Mouse (Mus musculus): ENCODE results near the gene Gtf2i. TPM values are rescaled to one million over a fixed set of nuclear protein-coding genes. Genes with fewer than 3 reads are reported as not detected.

The Gtf2i gene
- total and polyA plus RNA-seq, 3 experiments = 28.4 to 60.9 (median 42.2) TPM

- TF ChIP-seq MEF2A (IDR thresholded peaks at IDR 0.05; ENCODE audit: borderline replicate concordance, low read depth, low read length) (peak; percentile 83), HCFC1 (IDR thresholded peaks at IDR 0.05; ENCODE audit: low read depth, low read length) (0 out of 2 replicates have a peak, but pooled peaks have one; percentile 31), MAX (IDR thresholded peaks at IDR 0.05; ENCODE audit: low read length) (peak; percentile 69), POLR2AphosphoS2 (IDR thresholded peaks at IDR 0.05; ENCODE audit: low read depth, low read length) (no peak), ZKSCAN1 (IDR thresholded peaks at IDR 0.05; ENCODE audit: borderline replicate concordance, low read depth, low read length) (no peak), ELF1 (IDR thresholded peaks at IDR 0.05; ENCODE audit: low read depth, low read length) (0 out of 2 replicates have a peak, but pooled peaks have one; percentile 44), RCOR1 (conservative IDR thresholded peaks at IDR 0.05; ENCODE audit: low read depth, low read length) (no peak), USF1 (IDR thresholded peaks at IDR 0.05; ENCODE audit: low read depth, low read length) (no peak), TBP (conservative IDR thresholded peaks at IDR 0.05; ENCODE audit: low read depth, low read length) (0 out of 2 replicates have a peak, but pooled peaks have one; percentile 45), POLR2A (IDR thresholded peaks at IDR 0.05; ENCODE audit: low read depth, low read length) (peak; percentile 28; the same call in 1 of the 2 replicates), SIN3A (IDR thresholded peaks at IDR 0.05; ENCODE audit: low read length) (peak; percentile 79), USF2 (conservative IDR thresholded peaks at IDR 0.05; ENCODE audit: low read depth, low read length) (no peak), BHLHE40 (IDR thresholded peaks at IDR 0.05; ENCODE audit: low read depth, low read length) (peak; percentile 70)
Measured at GRCm38 (mm10) chr5:134226946-134227345, 87.6 kb downstream of the Gtf2i start (continued).

DNA sequence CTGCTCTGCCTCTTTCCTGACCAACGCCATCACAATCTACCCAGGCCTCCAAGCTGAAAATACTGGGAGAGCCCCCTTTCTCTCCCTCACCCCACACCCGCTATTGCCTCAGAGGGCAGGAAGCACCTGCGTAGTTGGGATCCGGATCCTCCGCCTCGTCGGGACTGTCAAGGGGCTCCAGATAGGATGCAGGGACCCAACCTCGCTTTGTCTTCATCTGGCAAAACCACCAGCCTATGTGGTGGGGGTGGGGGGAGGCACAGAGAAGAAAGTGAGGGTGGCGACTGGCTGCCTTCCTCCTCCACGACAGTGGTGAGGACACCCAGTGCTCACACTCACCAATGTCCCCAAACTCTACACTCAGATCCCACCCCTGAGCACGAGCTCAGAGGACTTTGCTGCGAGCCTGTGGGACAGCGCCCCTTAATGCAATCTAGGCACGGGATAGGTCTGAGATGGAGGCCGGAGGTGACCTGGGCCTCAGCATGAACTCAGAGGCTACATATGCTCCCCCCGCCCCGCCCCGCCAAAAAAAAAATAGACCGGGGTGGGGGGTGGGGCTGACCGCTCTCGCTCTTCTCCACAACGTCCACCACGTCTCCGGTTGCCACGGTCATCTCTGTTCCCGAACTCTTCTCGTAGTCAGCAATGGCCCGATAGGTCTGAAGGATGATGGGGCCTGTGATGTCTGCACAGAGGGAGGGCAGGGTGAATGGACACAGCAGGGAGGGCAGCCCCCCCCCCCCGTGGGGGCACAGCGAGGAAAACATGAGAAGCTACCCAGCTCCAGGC lies 89.3 kb downstream of the Gtf2i start:
- dilution Hi-C loops (cut with MboI; ENCODE audit: extremely low pct_ligation_motif_present, extremely low pct_unique_long_range_greater_than_20kb, low sequenced_read_pairs) = no loop called here
- peak overlapping the region; percentile 9; the same call in 1 of the 2 replicates for H3K9ac ChIP-seq (ENCODE audit: insufficient read depth, low read depth)
- in situ Hi-C loops (cut with MboI; ENCODE audit: low pct_ligation_motif_present, low pct_unique_long_range_greater_than_20kb, low sequenced_read_pairs) = no loop called here
- H3K4me2 ChIP-seq (ENCODE audit: insufficient read depth, low read depth, poor library complexity, severe bottlenecking) = peak overlapping the region; percentile 18; the same call in 1 of the 2 replicates
- peaks cover 26% of the 10 kb centered on the region for H3K79me2 ChIP-seq (replicated peaks; ENCODE audit: control insufficient read depth, extremely low read depth, insufficient read depth, poor library complexity, severe bottlenecking)
- H3K4me1 ChIP-seq (ENCODE audit: control insufficient read depth in 1 of 2, insufficient read depth in 2 of 2) = peaks cover 15 to 44% of the 10 kb centered on the region in 2 experiments
- H3K4me3 ChIP-seq (replicated peaks in 1 of 3; ENCODE audit: low read depth in 2 of 3, low read length in 2 of 3, poor library complexity in 1 of 3) = peak overlapping the region; percentile 15 to 57 (median 42)
- DNase-seq (ENCODE audit: extremely low read depth) = no peak
- H3K27ac ChIP-seq (ENCODE audit: insufficient read depth, low read depth) = peak overlapping the region; percentile 44
- peaks cover 2% of the 10 kb centered on the region for H3K9me3 ChIP-seq (replicated peaks; ENCODE audit: low read length)
- H3K27me3 ChIP-seq (replicated peaks) = no peaks in the 10 kb centered on the region
- TF ChIP-seq ZMIZ1 (IDR thresholded peaks at IDR 0.05; ENCODE audit: low read depth, low read length) (no peak), POLR2A (IDR thresholded peaks at IDR 0.05; ENCODE audit: low read depth, low read length) (peak; percentile 44; the same call in 1 of the 2 replicates), ZNF384 (IDR thresholded peaks at IDR 0.05; ENCODE audit: low read depth, low read length) (peak; percentile 79)
- peaks cover 54 to 71% of the 10 kb centered on the region in 2 experiments for H3K36me3 ChIP-seq (replicated peaks in 1 of 2; ENCODE audit: control insufficient read depth in 1 of 2, insufficient read depth in 1 of 2, low read length in 1 of 2)

DNA sequence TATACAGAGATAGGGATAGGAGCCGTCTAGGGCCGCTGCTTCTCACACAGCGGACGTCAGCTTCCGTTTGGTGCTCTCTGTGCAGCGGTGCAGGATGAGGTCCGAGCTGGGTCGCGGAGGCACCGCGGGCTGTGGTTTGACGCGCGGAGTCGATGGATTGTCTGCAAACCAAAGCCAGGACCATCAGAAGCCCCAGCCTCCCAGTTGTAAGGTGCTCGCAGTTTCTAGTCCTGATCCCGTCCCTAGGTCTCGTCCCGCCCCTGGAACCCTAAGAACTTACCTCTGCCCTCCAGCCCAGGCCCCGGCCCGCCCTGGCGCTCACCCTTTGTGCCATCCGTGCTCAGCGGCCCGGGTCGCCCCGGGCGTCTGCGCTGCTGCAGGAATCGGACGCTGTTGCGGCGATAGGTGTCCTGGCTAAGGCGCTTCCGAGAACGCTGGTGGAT lies 92.8 kb downstream of the Gtf2i start:
- no peak overlapping the region for H3K27ac ChIP-seq (ENCODE audit: insufficient read depth, low read depth)
- DNase-seq (ENCODE audit: extremely low read depth) = no peak
- H3K4me3 ChIP-seq (replicated peaks in 1 of 3; ENCODE audit: low read depth in 2 of 3, low read length in 2 of 3, poor library complexity in 1 of 3) = no peak overlapping the region
- H3K27me3 ChIP-seq (replicated peaks) = no peaks in the 10 kb centered on the region
- no peak overlapping the region for H3K4me2 ChIP-seq (ENCODE audit: insufficient read depth, low read depth, poor library complexity, severe bottlenecking)
- H3K9ac ChIP-seq (ENCODE audit: insufficient read depth, low read depth) = no peak overlapping the region
- TF ChIP-seq MXI1 (IDR thresholded peaks at IDR 0.05; ENCODE audit: low read depth, low read length) = no peak
- TF ChIP-seq MEF2A (IDR thresholded peaks at IDR 0.05; ENCODE audit: borderline replicate concordance, low read depth, low read length) = no peak
- TF ChIP-seq USF2 (conservative IDR thresholded peaks at IDR 0.05; ENCODE audit: low read depth, low read length) = no peak
- TF ChIP-seq NRF1 (IDR thresholded peaks at IDR 0.05; ENCODE audit: low read depth, low read length) = no peak
- TF ChIP-seq MAX (IDR thresholded peaks at IDR 0.05; ENCODE audit: low read length) = no peak
- H3K4me1 ChIP-seq (ENCODE audit: control insufficient read depth in 1 of 2, insufficient read depth in 2 of 2) = peaks cover 15 to 41% of the 10 kb centered on the region in 2 experiments
- in situ Hi-C loops (cut with MboI; ENCODE audit: low pct_ligation_motif_present, low pct_unique_long_range_greater_than_20kb, low sequenced_read_pairs) (no loop called here), dilution Hi-C loops (cut with MboI; ENCODE audit: extremely low pct_ligation_motif_present, extremely low pct_unique_long_range_greater_than_20kb, low sequenced_read_pairs) (no loop called here)
- H3K9me3 ChIP-seq (replicated peaks; ENCODE audit: low read length) = peaks cover 13% of the 10 kb centered on the region
- H3K79me2 ChIP-seq (replicated peaks; ENCODE audit: control insufficient read depth, extremely low read depth, insufficient read depth, poor library complexity, severe bottlenecking) = peaks cover 22% of the 10 kb centered on the region; the same call in 1 of the 2 replicates
- peaks cover 81 to 97% of the 10 kb centered on the region in 2 experiments for H3K36me3 ChIP-seq (replicated peaks in 1 of 2; ENCODE audit: control insufficient read depth in 1 of 2, insufficient read depth in 1 of 2, low read length in 1 of 2)

All from CH12.LX (cell line).